Mouse (Mus musculus): ENCODE results near the gene Slc26a8. TPM values are rescaled to one million over a fixed set of nuclear protein-coding genes. Genes with fewer than 3 reads are reported as not detected.

Slc26a8 gene
- polyA plus RNA-seq, 1 experiment from 2014 or later = 0.07 TPM

- Histone ChIP-seq H3K4me1 (ENCODE audit: control insufficient read depth, low read depth, low read length) (peaks cover 33% of the 10 kb centered on the region), H3K36me3 (ENCODE audit: control insufficient read depth, insufficient read depth) (peaks cover 4% of the 10 kb centered on the region), H3K4me3 (ENCODE audit: low read depth, low read length) (peak overlapping the region; percentile 93), H3K27me3 (ENCODE audit: control insufficient read depth, insufficient read depth, low read depth, low read length) (no peaks in the 10 kb centered on the region), H3K4me2 (ENCODE audit: low read depth, low read length) (peak overlapping the region; percentile 94), H3K27ac (ENCODE audit: low read length) (peak overlapping the region; percentile 78), H3K9ac (ENCODE audit: low read depth, low read length) (peak overlapping the region; percentile 90), H3K9me3 (replicated peaks; ENCODE audit: control insufficient read depth, low read length) (no peaks in the 10 kb centered on the region)
- under 1% methylated on average over 77 of the region's 78 CpGs for WGBS (ENCODE audit: insufficient replicate concordance)
- peak; percentile 58 for ATAC-seq (ENCODE audit: low read depth)
Observed at GRCm38 (mm10) chr17:28621381-28622299, 68.4 kb downstream of the Slc26a8 start.

- Histone ChIP-seq H3K4me2 (ENCODE audit: low read depth, low read length) (no peak overlapping the region), H3K9ac (ENCODE audit: low read depth, low read length) (no peak overlapping the region), H3K9me3 (replicated peaks; ENCODE audit: control insufficient read depth, low read length) (no peaks in the 10 kb centered on the region), H3K27ac (ENCODE audit: low read length) (no peak overlapping the region), H3K4me3 (ENCODE audit: low read depth, low read length) (no peak overlapping the region), H3K4me1 (ENCODE audit: control insufficient read depth, low read depth, low read length) (peaks cover 37% of the 10 kb centered on the region), H3K36me3 (ENCODE audit: control insufficient read depth, insufficient read depth) (peaks cover 4% of the 10 kb centered on the region), H3K27me3 (ENCODE audit: control insufficient read depth, insufficient read depth, low read depth, low read length) (no peaks in the 10 kb centered on the region)
- WGBS (ENCODE audit: insufficient replicate concordance) = 84% methylated on average over 1 of the region's 1 CpGs
- no peak for ATAC-seq (ENCODE audit: low read depth)
Observed at GRCm38 (mm10) chr17:28618775-28619174, 71.3 kb downstream of the Slc26a8 start.

- Histone ChIP-seq H3K4me2 (ENCODE audit: low read depth, low read length) (no peak overlapping the region), H3K27me3 (ENCODE audit: control insufficient read depth, insufficient read depth, low read depth, low read length) (no peaks in the 10 kb centered on the region), H3K4me1 (ENCODE audit: control insufficient read depth, low read depth, low read length) (peaks cover 37% of the 10 kb centered on the region), H3K36me3 (ENCODE audit: control insufficient read depth, insufficient read depth) (peaks cover 4% of the 10 kb centered on the region), H3K9me3 (replicated peaks; ENCODE audit: control insufficient read depth, low read length) (no peaks in the 10 kb centered on the region), H3K4me3 (ENCODE audit: low read depth, low read length) (no peak overlapping the region), H3K9ac (ENCODE audit: low read depth, low read length) (no peak overlapping the region), H3K27ac (ENCODE audit: low read length) (no peak overlapping the region)
- ATAC-seq (ENCODE audit: low read depth) = peak; percentile 35; the same call in 1 of the 2 replicates
- 22% methylated on average over 7 of the region's 7 CpGs for WGBS (ENCODE audit: insufficient replicate concordance)
Observed at GRCm38 (mm10) chr17:28618124-28618523, 71.9 kb downstream of the Slc26a8 start.

- no peak for ATAC-seq (ENCODE audit: low read depth)
- 58% methylated on average over 10 of the region's 10 CpGs for WGBS (ENCODE audit: insufficient replicate concordance)
- no peak overlapping the region for H3K9ac ChIP-seq (ENCODE audit: low read depth, low read length)
- no peak overlapping the region for H3K27ac ChIP-seq (ENCODE audit: low read length)
- H3K4me3 ChIP-seq (ENCODE audit: low read depth, low read length) = no peak overlapping the region
- H3K4me1 ChIP-seq (ENCODE audit: control insufficient read depth, low read depth, low read length) = peaks cover 35% of the 10 kb centered on the region
- no peak overlapping the region for H3K4me2 ChIP-seq (ENCODE audit: low read depth, low read length)
- no peaks in the 10 kb centered on the region for H3K9me3 ChIP-seq (replicated peaks; ENCODE audit: control insufficient read depth, low read length)
- H3K27me3 ChIP-seq (ENCODE audit: control insufficient read depth, insufficient read depth, low read depth, low read length) = no peaks in the 10 kb centered on the region
- peaks cover 4% of the 10 kb centered on the region for H3K36me3 ChIP-seq (ENCODE audit: control insufficient read depth, insufficient read depth)
Observed at GRCm38 (mm10) chr17:28617636-28618035, 72.4 kb downstream of the Slc26a8 start.

- Histone ChIP-seq H3K4me3 (ENCODE audit: low read depth, low read length) (no peak overlapping the region), H3K9ac (ENCODE audit: low read depth, low read length) (no peak overlapping the region), H3K36me3 (ENCODE audit: control insufficient read depth, insufficient read depth) (peaks cover 4% of the 10 kb centered on the region), H3K27me3 (ENCODE audit: control insufficient read depth, insufficient read depth, low read depth, low read length) (no peaks in the 10 kb centered on the region), H3K4me2 (ENCODE audit: low read depth, low read length) (no peak overlapping the region), H3K4me1 (ENCODE audit: control insufficient read depth, low read depth, low read length) (peaks cover 21% of the 10 kb centered on the region), H3K27ac (ENCODE audit: low read length) (no peak overlapping the region), H3K9me3 (replicated peaks; ENCODE audit: control insufficient read depth, low read length) (no peaks in the 10 kb centered on the region)
- no peak for ATAC-seq (ENCODE audit: low read depth)
- WGBS (ENCODE audit: insufficient replicate concordance) = 86% methylated on average over 4 of the region's 4 CpGs
Observed at GRCm38 (mm10) chr17:28615332-28615731, 74.7 kb downstream of the Slc26a8 start.

- Histone ChIP-seq H3K4me2 (ENCODE audit: low read depth, low read length) (no peak overlapping the region), H3K36me3 (ENCODE audit: control insufficient read depth, insufficient read depth) (no peaks in the 10 kb centered on the region; the same call in 1 of the 2 replicates), H3K27me3 (ENCODE audit: control insufficient read depth, insufficient read depth, low read depth, low read length) (no peaks in the 10 kb centered on the region), H3K9me3 (replicated peaks; ENCODE audit: control insufficient read depth, low read length) (no peaks in the 10 kb centered on the region), H3K27ac (ENCODE audit: low read length) (no peak overlapping the region), H3K4me3 (ENCODE audit: low read depth, low read length) (no peak overlapping the region), H3K4me1 (ENCODE audit: control insufficient read depth, low read depth, low read length) (peaks cover 10% of the 10 kb centered on the region), H3K9ac (ENCODE audit: low read depth, low read length) (no peak overlapping the region)
- no peak for ATAC-seq (ENCODE audit: low read depth)
- 71% methylated on average over 6 of the region's 6 CpGs for WGBS (ENCODE audit: insufficient replicate concordance)
Observed at GRCm38 (mm10) chr17:28613096-28613495, 76.9 kb downstream of the Slc26a8 start.

- H3K27ac ChIP-seq (ENCODE audit: low read length) = no peak overlapping the region
- no peak overlapping the region for H3K4me2 ChIP-seq (ENCODE audit: low read depth, low read length)
- H3K4me3 ChIP-seq (ENCODE audit: low read depth, low read length) = no peak overlapping the region
- no peak overlapping the region for H3K9ac ChIP-seq (ENCODE audit: low read depth, low read length)
- 32% methylated on average over 2 of the region's 2 CpGs for WGBS (ENCODE audit: insufficient replicate concordance)
- H3K9me3 ChIP-seq (replicated peaks; ENCODE audit: control insufficient read depth, low read length) = no peaks in the 10 kb centered on the region
- peaks cover 5% of the 10 kb centered on the region for H3K4me1 ChIP-seq (ENCODE audit: control insufficient read depth, low read depth, low read length)
- ATAC-seq (ENCODE audit: low read depth) = no peak
- H3K36me3 ChIP-seq (ENCODE audit: control insufficient read depth, insufficient read depth) = no peaks in the 10 kb centered on the region; the same call in 1 of the 2 replicates
- no peaks in the 10 kb centered on the region for H3K27me3 ChIP-seq (ENCODE audit: control insufficient read depth, insufficient read depth, low read depth, low read length)
Observed at GRCm38 (mm10) chr17:28612603-28613002, 77.4 kb downstream of the Slc26a8 start.

- ATAC-seq (ENCODE audit: low read depth) = no peak
- no peaks in the 10 kb centered on the region; the same call in 1 of the 2 replicates for H3K4me1 ChIP-seq (ENCODE audit: control insufficient read depth, low read depth, low read length)
- no peak overlapping the region for H3K9ac ChIP-seq (ENCODE audit: low read depth, low read length)
- no peak overlapping the region for H3K27ac ChIP-seq (ENCODE audit: low read length)
- peaks cover 7% of the 10 kb centered on the region for H3K36me3 ChIP-seq (ENCODE audit: control insufficient read depth, insufficient read depth)
- H3K27me3 ChIP-seq (ENCODE audit: control insufficient read depth, insufficient read depth, low read depth, low read length) = no peaks in the 10 kb centered on the region
- 36% methylated on average over 3 of the region's 3 CpGs for WGBS (ENCODE audit: insufficient replicate concordance)
- H3K9me3 ChIP-seq (replicated peaks; ENCODE audit: control insufficient read depth, low read length) = no peaks in the 10 kb centered on the region
- no peak overlapping the region for H3K4me3 ChIP-seq (ENCODE audit: low read depth, low read length)
- H3K4me2 ChIP-seq (ENCODE audit: low read depth, low read length) = no peak overlapping the region
Observed at GRCm38 (mm10) chr17:28609543-28609942, 80.5 kb downstream of the Slc26a8 start.

- H3K4me2 ChIP-seq (ENCODE audit: low read depth, low read length) = no peak overlapping the region
- H3K27me3 ChIP-seq (ENCODE audit: control insufficient read depth, insufficient read depth, low read depth, low read length) = no peaks in the 10 kb centered on the region
- H3K36me3 ChIP-seq (ENCODE audit: control insufficient read depth, insufficient read depth) = peaks cover 28% of the 10 kb centered on the region
- WGBS (ENCODE audit: insufficient replicate concordance) = 74% methylated on average over 9 of the region's 9 CpGs
- H3K4me3 ChIP-seq (ENCODE audit: low read depth, low read length) = no peak overlapping the region
- H3K9ac ChIP-seq (ENCODE audit: low read depth, low read length) = no peak overlapping the region
- no peak for ATAC-seq (ENCODE audit: low read depth)
- no peak overlapping the region for H3K27ac ChIP-seq (ENCODE audit: low read length)
- H3K9me3 ChIP-seq (replicated peaks; ENCODE audit: control insufficient read depth, low read length) = no peaks in the 10 kb centered on the region
- no peaks in the 10 kb centered on the region for H3K4me1 ChIP-seq (ENCODE audit: control insufficient read depth, low read depth, low read length)
Observed at GRCm38 (mm10) chr17:28601557-28602250, 88.3 kb downstream of the Slc26a8 start.

Measured in liver, embryonic 16.5 days (tissue).